Mouse (Mus musculus): ENCODE results near the gene Shank2.

Shank2 gene

DNA sequence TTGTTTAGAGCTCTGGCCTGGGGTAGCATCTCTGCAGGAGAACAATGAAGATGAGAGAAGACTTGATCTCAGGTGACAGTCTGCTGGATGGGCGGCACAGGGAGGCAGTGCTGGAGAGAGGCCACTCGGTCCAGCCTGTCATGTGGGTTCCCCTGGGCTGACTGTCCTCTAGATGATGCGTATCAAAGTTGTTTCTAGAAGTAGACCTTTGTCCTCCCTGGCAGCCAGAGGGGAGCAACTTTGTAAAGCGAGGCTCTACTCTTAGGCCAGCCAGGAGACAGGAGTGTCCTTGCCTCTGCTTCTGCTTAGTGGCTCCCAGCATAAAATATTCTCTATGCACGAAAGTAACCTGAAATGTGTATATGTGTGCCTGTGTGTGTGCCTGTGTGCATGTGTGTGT lies 27.5 kb downstream of the Shank2 start:
- in situ Hi-C loops (cut with MboI, MseI): no loop called here

DNA sequence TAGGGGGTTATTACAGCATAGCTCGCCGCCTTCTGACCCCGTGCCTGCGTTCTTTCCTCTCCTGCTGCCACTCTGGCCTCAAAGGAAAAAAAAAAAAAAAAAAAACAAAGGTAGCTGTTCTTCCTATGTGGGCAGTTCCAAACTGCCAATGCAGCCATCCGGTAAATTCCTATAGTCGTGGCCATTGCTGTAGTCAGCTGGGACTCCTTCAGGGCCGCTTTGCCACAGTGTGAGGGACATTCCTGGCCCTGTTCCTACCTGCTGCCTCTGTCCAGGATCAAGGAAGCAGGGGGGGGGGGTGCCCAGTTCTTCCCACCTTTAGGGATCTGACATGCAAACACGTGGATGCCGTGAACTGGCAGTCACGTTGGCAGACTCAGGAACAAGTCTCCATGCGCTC lies 29.1 kb downstream of the Shank2 start:
- in situ Hi-C loops (cut with MboI, MseI): no loop called here

DNA sequence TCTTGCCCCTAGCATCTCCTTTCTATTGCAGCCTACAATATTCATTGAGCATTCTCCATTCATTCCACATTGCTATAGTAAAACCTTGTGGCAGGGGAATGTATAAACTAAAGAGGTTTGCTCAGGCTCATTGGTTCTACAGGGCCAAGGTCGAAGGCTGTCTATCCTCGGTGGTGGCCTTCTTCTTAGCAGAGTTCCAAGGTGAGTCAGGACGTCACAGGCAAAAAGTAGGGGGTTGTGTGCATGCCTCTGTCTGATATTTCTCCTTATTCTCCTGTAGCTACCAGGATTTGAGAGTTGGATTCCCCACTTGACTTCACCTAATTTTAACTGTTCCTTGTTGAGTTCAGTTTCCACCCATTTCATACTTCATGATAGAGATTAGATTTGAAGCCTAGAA lies 29.9 kb downstream of the Shank2 start:
- in situ Hi-C loops (cut with MboI, MseI): no loop called here

DNA sequence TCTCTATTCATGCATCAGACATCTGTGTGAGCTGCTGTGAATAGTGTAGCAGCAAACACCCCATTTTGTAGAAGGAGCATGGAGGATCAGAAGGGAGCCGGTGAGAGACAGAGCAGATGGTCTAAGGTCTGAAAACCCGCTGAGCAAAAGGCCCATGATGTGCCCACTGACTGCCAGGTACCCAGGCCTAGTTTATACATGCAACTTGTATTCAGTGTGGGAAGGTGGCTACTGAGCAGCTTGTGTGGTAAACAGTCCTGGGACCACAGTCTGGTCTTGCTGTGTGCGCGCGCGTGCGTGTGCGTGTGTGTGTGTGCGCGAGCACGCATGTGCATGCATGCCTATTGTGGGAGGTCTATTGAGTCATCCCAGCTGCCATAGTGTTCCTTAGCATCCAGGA lies 35.8 kb downstream of the Shank2 start:
- in situ Hi-C loops (cut with MboI, MseI): no loop called here

DNA sequence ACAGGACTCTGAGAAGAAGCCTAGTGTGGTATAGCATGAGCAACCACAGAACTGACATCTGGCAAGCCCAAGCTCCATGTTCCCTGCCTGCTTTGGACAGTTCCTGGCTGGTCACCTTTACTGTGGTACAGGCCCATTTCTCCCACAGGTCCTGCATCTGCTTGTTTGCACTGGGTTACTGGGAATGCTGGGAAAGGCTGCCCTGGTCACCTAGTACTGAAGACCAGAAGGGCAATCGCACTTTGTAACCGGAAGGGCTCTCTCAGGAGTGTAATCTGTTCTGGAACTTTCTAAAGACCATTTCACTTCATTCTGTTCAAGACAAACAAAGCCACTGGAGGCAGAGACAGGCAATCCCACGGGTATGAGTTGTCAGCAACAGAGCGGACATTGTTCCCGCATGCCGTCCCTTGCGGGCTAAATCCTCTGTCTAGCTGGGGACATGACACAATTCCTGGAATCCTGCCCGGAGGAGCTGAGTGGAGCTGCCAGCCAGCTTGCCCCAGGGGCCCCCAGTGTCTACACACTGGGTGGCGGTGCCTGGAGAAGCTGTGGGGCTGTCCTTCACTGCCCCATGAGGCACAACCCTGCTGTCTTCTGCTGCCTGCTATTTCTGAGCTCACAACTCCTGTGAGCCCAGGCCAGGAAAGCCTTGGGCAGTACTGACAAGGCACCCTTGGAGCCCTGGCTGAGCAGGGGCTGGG lies 36.4 kb downstream of the Shank2 start:
- in situ Hi-C loops (cut with MboI, MseI): no loop called here

DNA sequence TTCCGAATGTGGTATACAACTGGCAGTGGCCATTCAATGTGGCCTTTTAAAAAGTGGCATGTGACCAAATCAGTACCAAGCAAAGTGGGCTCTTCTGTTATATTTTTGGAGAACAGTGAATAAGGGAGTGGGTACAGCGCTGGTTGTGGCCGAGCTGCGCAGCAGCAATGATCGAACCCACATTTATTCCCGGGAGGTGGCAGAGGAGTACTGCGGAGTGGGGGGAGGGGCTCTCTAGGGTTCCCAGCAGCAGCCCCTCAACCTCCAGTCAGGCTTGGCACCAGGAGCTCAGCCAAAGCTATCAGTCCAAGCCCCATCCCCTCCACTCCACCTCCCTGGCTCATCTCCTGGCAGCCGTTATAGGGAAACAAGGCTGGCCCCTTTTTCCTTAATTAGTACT lies 37.0 kb downstream of the Shank2 start:
- in situ Hi-C loops (cut with MboI, MseI): no loop called here

DNA sequence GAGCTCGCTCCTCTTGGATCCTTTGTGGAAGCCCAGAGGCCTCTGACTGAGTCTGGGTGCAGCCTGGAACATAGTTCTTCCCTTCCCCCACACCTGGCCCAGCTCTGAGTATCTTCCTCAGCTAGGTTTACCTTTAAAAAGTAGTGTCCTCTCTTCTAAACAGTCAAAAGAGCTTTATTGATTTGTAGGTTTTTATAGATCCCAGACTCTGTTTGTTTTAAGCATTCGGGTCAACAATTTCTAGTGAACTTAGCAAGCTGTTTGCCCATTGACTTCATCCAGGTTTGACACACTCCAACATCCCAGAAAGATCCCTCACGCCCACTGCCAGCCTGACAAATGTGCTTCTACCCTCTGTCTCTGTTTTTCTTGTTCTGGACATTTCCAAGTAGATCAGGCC lies 38.6 kb downstream of the Shank2 start:
- in situ Hi-C loops (cut with MboI, MseI): no loop called here

DNA sequence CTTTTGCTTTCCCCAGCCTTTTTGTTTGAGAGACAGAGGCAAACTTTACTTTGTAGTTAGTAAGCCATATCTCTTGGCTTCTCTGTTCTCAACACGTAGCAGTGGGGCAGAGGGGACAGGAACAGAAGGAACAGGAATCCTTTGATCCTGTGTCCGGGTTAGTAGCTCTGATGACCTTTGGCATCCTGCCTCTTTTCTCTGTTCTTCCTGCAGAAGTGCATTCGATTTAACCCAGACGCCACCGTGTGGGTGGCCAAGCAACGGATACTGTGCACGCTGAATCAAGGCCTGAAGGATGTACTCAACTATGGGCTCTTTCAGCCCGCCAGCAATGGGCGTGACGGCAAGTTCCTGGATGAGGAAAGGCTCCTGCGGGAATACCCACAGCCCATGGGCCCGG lies 50.3 kb downstream of the Shank2 start:
- in situ Hi-C loops (cut with MboI, MseI): no loop called here

DNA sequence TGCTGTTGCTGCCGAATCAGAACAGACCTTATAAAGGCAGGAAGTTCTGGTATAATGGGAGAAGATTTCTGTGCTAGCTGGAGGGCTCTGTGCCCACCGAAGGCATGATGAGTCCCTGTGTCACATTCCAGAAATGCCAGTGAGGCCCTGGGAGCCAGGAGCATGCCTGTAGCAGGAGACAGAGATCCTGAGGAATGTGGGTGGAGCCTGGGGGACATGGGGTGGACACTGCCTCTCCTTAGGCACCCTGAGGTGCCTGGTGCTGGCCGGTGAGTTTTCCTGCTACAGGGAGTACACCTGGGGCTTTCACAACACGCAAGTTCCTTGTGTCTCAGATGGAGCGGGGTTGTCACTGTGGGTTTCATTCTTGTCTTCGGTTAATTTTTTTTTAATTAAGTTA lies 53.5 kb downstream of the Shank2 start:
- in situ Hi-C loops (cut with MboI, MseI): no loop called here

DNA sequence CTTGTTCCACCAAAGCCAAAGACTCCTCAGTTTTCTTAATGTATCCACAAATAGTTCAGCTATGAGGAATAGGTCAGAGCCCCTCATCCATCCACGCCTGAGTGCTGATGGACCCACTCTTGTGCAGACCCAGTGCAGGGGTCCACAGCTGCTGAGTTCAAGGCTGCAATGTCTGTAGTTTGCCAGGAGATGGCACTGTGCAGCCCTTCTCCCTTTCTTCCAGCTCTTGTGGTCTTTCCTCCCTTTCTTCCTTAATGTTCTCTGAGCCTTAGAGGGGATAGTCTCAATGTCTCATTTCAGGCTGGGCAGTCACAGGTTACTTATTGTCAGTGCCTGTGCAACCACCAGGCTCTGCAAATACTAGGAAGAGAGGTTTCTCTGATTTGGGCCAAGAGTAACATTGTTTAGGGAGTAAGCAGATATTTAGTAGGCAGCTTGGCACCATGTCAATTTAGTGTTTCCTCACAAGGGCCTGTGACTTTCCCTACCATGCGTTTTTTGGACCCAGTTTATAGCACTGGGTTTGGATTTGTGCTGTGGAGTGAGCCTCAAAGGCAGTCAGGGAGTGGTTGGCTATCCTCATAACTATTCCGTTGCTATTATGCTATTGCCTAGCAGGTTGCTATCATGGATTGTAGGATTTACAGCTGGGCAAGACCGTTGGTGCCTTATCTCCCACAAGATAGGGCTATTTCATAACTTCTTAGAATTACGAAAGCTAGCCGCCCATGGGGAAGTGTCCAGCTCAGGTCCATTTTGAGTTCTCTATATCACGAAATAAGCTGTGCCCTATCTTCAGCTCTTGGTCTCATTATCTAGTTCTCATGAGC lies 54.2 kb downstream of the Shank2 start:
- in situ Hi-C loops (cut with MboI, MseI): no loop called here

DNA sequence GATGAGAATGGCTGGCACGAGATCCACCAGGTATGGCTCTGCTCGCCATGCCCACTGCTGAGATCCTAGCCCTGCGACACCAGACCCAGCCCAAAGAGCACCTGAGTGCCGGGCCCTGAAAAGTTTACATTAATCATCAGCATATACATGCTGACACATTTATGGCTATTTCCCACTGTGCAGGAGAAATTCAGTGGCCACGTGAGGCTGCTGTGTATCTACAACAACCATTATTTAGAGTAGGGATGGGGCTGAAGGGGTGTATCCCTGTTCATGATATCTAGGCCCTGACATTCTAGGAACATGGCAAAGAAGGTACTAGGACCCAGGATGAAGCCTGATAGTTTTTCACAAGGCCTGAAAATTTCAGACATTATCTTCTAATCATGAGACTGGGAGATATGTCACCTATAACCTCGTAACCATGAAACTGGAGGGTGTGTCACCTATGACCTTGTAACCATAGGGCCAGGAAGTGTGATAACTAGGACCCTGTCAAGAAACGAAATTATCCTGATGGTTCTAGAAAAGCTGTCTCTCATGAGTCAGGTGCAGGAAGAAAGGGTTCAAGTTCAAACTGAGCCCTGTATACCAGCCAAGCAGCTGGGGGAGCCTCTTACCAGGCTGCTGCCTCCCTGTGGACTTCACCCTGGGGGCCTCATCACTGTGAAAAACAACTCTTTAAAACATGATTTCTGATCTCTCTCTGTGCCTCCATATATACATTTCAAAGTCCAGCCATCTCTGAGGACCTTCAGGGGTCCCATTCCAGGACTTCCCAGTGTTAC lies 68.6 kb downstream of the Shank2 start:
- in situ Hi-C loops (cut with MboI, MseI): no loop called here

DNA sequence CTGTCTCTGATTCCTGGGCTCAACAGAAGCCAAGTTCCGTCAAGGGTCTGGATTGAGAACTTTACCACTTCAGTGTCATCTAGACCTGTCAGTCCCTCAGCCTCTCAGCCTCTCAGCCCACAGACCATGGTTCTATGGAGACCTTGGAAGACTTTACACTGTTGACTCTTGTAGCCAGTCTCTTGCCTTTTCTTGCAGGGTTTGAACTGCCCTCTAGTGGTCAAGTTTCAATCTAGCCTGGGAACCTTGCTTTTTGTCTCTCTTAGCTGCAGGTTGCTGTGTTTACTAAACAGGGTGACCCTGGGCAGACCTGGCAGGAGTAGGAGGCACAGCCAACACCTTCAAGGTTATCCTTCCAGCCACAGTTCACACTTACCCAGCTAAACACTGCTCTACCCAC lies 70.5 kb downstream of the Shank2 start:
- in situ Hi-C loops (cut with MboI, MseI): no loop called here

DNA sequence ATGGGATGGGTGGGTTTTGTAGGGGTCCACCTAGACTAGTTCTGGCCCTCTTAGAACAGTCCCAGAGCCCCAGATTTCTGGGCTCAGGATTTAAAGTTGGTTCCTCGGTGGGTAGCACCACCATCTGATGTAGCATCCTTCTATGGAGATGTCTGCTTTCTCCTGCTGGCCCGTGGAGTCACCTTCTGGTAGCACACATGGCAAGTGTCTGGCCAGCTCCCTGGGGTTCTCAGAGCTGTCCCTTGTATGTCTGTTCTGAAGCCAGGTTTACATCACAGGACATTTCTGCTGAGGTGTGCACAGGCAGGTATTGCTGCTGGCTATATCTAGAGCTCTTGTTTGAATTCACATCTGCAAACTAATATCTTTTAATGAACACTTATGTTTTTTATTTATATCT lies 71.1 kb downstream of the Shank2 start:
- in situ Hi-C loops (cut with MboI, MseI): no loop called here

DNA sequence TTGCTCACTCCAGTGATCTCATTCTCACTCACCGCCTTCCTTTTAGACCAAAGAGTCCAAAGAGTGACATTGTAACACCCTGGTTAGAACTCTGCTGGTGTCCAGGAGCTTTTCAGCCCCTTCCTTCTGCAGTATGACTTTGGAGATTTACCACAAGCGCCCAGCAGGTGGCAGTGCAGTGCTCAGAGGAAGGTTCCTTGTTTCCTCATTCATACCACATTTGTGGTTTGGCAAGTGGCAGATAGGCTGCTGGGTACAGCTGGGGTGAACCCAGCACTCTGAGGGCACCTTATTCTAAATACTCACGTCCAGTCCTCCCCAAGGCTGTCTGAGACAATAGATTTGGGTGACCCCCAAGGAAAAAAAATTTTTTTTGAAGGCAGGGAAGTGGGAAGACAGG lies 73.0 kb downstream of the Shank2 start:
- in situ Hi-C loops (cut with MboI, MseI): no loop called here

DNA sequence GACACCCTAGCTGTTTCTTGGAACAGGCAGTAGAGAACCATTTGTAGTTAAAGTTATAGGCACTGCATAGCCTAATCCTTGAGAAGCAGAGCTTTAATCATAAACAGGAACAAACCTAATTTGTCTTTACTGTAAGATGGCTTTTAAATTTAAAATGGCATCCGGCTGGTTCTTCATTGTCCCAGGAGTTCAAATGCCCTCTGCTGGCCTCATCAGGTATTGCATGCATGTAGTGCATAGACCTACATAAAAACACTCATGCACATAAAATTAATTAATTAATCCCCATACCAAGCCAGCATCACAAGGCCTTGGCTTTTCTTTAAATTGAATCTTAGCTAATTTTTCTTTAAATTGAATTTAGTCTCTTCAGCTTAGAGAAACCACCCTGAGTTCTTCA lies 76.9 kb downstream of the Shank2 start:
- in situ Hi-C loops (cut with MboI, MseI): no loop called here

DNA sequence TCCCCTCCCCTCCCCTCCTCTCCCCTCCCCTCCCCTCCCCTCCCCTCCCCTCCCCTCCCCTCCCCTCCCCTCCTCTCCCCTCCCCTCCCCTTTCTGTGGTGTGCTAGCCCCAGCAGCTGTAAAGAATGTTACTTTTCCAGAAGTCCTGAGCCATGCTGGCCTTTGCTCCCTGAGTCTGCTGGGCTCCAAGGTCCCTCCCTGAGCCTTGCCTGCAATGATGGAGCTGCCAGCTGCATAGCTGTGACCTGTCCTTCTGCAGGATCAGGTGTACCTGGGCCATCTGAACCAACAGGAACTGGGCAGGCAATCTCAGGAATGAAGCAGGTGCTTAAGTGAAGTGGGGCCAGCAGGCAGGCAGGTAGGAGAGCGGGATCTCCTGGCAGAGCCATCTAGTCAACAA lies 78.1 kb downstream of the Shank2 start:
- in situ Hi-C loops (cut with MboI, MseI): no loop called here

DNA sequence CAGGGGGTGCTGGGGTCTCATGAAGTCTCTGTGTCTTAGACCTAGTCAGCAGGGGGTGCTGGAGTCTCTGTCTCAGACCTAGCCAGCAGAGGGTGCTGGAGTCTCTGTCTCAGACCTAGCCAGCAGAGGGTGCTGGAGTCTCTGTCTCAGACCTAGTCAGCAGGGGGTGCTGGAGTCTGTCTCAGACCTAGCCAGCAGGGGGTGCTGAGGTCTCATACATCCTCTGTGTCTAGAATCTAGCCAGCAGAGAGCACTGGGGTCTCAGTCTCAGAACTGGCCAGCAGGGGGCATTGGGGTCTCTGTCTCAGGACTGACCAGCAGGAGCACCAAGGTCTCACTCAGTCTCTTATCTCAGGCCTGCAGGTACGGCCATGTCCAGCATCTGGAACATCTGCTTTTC lies 79.7 kb downstream of the Shank2 start:
- in situ Hi-C loops (cut with MboI, MseI): no loop called here

DNA sequence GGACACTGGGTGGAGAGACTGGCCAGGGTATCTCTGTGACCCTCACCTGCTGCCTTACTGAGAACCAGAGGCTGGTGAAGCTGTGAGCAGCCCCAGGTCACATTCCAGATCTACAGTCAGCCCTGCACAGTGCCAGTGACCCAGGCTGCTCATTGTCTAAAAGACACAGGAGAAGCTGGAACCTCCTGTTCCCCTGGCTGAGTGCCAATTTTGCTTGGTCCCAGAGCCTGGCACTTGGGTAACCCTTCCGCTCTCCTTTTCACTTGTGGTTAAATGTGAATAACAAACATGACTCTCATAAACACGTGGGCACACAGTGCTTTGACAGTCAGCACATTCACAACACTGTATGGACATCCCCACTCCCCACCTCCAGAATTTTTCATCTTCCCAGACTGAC lies 80.2 kb downstream of the Shank2 start:
- in situ Hi-C loops (cut with MboI, MseI): no loop called here

DNA sequence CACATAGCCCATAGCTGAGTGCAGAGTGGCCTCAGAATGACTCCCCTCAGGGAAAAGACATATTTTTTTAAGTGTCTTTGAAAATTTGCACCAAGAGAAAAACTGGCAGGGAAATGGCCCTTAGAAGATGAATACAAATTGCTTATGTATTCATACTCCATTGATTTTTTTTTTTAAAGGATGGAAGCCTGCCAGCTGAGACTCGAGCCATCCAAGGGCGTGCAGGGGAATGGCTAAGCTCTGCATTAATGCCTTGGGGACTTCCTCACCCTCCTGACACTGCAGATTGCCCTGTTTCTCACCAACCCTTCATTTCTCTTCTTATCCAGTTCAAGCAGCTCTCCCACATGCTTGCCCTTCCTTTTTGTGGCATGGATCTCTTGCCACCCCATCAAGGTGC lies 85.5 kb downstream of the Shank2 start:
- in situ Hi-C loops (cut with MboI, MseI): no loop called here

DNA sequence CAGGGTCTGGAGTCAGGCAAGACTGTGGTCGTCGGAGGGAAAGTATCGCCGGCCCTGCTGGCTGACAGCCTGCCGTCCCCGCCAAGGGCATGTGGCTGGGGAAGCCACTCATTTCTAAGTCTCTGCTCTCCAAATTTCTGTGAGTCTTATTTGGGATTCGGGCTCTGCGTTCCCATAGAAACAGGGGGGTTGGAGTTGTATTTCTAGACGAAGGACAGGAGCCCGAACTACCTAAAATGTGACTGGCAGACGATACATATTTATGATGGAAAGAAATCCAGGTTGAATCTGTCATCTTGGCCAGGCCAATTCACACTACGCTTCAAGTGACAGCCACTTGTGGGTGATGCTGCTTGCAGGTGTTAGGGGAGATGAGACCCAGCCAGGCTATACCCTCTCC lies 92.4 kb downstream of the Shank2 start:
- in situ Hi-C loops (cut with MboI, MseI): no loop called here

DNA sequence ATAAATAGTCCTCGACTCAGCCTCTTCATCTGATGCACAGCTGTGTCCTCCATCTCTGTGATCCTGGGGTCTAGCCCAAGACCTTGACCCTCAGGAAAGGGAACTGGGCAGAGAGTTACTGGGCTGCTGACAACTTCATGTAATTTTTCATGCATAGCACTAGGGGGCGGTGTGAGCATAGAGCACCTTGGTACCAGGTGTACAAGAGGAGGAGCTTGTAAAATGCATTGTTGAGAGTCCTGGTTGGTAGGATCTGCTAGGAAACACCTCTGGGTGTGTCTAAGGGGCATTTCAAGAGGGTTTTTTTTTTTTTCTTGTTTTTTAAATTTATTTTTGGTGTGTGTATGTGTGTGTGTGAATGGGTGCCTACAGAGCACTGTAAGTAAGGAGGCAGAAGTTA lies 95.6 kb downstream of the Shank2 start:
- in situ Hi-C loops (cut with MboI, MseI): no loop called here

DNA sequence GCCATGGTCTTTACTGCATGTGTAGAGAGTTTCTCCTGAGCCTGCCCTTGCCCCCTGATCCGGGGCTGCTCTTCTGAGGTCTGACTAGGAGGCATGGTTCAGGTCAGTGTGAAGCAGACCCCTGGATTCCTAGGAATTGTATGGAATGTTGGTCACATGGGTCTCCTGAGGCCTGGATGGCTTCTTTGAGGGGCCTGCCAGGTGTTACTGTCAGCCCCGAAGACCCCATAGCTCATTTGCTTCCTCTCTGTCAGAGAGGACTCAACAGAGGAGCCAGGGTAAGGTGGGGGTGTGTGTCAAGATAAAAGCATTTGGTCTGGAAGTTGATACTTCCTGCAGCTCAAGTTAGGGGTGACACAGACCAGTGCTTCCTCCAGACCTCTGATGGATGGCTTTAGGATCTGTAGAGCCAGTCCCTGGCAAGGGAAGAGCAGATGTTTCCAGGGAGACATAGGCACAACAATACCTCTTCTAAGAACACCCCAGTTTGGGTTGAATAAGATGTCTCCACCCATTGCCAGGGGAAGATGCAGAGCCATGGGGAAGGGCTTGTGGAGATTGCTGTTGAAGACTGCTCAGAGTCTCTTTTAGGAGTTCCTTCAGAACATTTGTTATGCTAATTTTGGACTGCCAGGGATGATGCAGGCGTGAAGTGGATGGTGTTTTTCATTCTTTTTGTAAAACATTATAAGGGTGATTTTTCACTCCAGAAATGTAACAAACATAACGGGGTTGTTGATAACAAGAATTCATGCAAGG lies 100.7 kb downstream of the Shank2 start:
- in situ Hi-C loops (cut with MboI, MseI): no loop called here
